Mouse (Mus musculus) ES-E14 (cell line): Measurements from ENCODE around the gene Ghrh. TPM values are rescaled to one million over a fixed set of nuclear protein-coding genes. Genes with fewer than 3 reads are reported as not detected.

Source experiments
- DNase-seq: peaks from one replicate; pipeline ENCODE4 v3.0.0-alpha.2; 2013; ENCODE audit warnings: low read depth, low spot score
- H3K27ac ChIP-seq: 2 replicates; pipeline ENCODE4 v1.5.1; 2012; ENCODE audit warnings: low read depth, mild to moderate bottlenecking, low read length, moderate library complexity, mixed read lengths; ENCODE audit not compliant: poor library complexity, insufficient read depth, severe bottlenecking
- H3K36me3 ChIP-seq: 2 replicates; pipeline ENCODE4 v1.6.1; 2012; ENCODE audit warnings: mild to moderate bottlenecking, low read length, moderate library complexity, mixed read lengths; ENCODE audit not compliant: control insufficient read depth, poor library complexity, insufficient read depth, severe bottlenecking
- H3K4me1 ChIP-seq, 2 experiments: fragments of 150-350 bp in 1 of 2; sonication (generic) in 1 of 2; 2 replicates each; pipeline ENCODE4 v1.6.1; 2012; ENCODE audit warnings: low read length in 2 of 2, mild to moderate bottlenecking in 1 of 2, mixed read lengths in 1 of 2; ENCODE audit not compliant: control insufficient read depth in 2 of 2, insufficient read depth in 2 of 2, poor library complexity in 1 of 2
- H3K4me3 ChIP-seq, 2 experiments: fragments of 150-350 bp in 1 of 2; sonication (generic) in 1 of 2; 2 replicates each; pipeline ENCODE4 v1.5.1; 2012; ENCODE audit warnings: low read length in 2 of 2, low read depth in 1 of 2, mild to moderate bottlenecking in 1 of 2, mixed read lengths in 1 of 2; ENCODE audit not compliant: insufficient read depth in 1 of 2, poor library complexity in 1 of 2, severe bottlenecking in 1 of 2
- H3K9ac ChIP-seq: 2 replicates; pipeline ENCODE4 v1.6.1; 2012; ENCODE audit warnings: low read depth, mild to moderate bottlenecking, low read length, mixed read lengths; ENCODE audit not compliant: poor library complexity, insufficient read depth, severe bottlenecking
- H3K9me3 ChIP-seq: fragments of 150-350 bp; sonication (generic); 2 replicates; pipeline ENCODE4 v1.6.1; 2012; ENCODE audit warnings: low read depth, mild to moderate bottlenecking, low read length; ENCODE audit not compliant: control insufficient read depth, insufficient read depth
- CHD2 ChIP-seq: IDR thresholded peaks from 2 replicates; pipeline ENCODE4 v1.6.1; 2014; ENCODE audit warnings: mild to moderate bottlenecking, low read depth, low read length, inconsistent platforms
- HCFC1 ChIP-seq: IDR thresholded peaks from 2 replicates; pipeline ENCODE4 v1.6.1; 2012; ENCODE audit warnings: low read length, inconsistent platforms, borderline replicate concordance; ENCODE audit not compliant: insufficient read depth
- MAFK ChIP-seq: IDR thresholded peaks from 2 replicates; pipeline ENCODE4 v1.6.1; 2014; ENCODE audit warnings: mild to moderate bottlenecking, low read depth, low read length, inconsistent platforms; ENCODE audit not compliant: insufficient read depth
- ZC3H11A ChIP-seq: IDR thresholded peaks from 2 replicates; pipeline ENCODE4 v1.6.1; 2012; ENCODE audit warnings: low read depth, mild to moderate bottlenecking, inconsistent platforms, low read length, borderline replicate concordance
- ZNF384 ChIP-seq: IDR thresholded peaks from 2 replicates; pipeline ENCODE4 v1.6.1; 2012; ENCODE audit warnings: low read depth, low read length, inconsistent platforms
- in situ Hi-C, 2 experiments: fragments of 600-800 bp; cut with MboI; formaldehyde crosslinking; loops; one replicate each; pipeline ENCODE4 v1.15.1; 2025; ENCODE audit warnings: low sequenced_read_pairs in 2 of 2, inconsistent platforms in 1 of 2; ENCODE audit not compliant: unreplicated experiment in 2 of 2
- total RNA-seq: library from RNA; depleted of rRNA; stranded (reverse); fragments of 300-350 nt; gene quantifications from 2 replicates; pipeline ENCODE4 v1.2.3, GENCODE M21; 2012

Gene Ghrh
- total RNA-seq, 1 experiment = not detected

- no peaks in the 10 kb centered on the region for H3K9me3 ChIP-seq
- peaks cover 33% of the 10 kb centered on the region for H3K36me3 ChIP-seq
- H3K27ac ChIP-seq = no peak overlapping the region
- H3K4me1 ChIP-seq = no peaks in the 10 kb centered on the region
- no peak for TF ChIP-seq CHD2
- no peak for TF ChIP-seq ZNF384
- no peak for TF ChIP-seq HCFC1
- TF ChIP-seq MAFK = no peak
- no peak for TF ChIP-seq ZC3H11A
- H3K4me3 ChIP-seq = no peak overlapping the region
- H3K9ac ChIP-seq = no peak overlapping the region
- in situ Hi-C loops = no loop called here
- no peak for DNase-seq
Measured at GRCm38 (mm10) chr2:157308273-157308917, 38.9 kb downstream of the Ghrh start.

GRCm38 (mm10) chr2:157307715-157308265 is 39.5 kb downstream of the Ghrh start:
- no peak for DNase-seq
- Histone ChIP-seq H3K27ac (no peak overlapping the region), H3K36me3 (peaks cover 27% of the 10 kb centered on the region), H3K9ac (no peak overlapping the region), H3K9me3 (no peaks in the 10 kb centered on the region), H3K4me1 (no peaks in the 10 kb centered on the region), H3K4me3 (no peak overlapping the region)
- TF ChIP-seq CHD2 (no peak), HCFC1 (no peak)
- in situ Hi-C loops = no loop called here

- DNase-seq = no peak
- H3K9ac ChIP-seq = no peak overlapping the region
- no peaks in the 10 kb centered on the region for H3K9me3 ChIP-seq
- no peak overlapping the region for H3K4me3 ChIP-seq
- TF ChIP-seq CHD2 (no peak), ZC3H11A (no peak), HCFC1 (no peak), MAFK (no peak), ZNF384 (no peak)
- no peak overlapping the region for H3K27ac ChIP-seq
- H3K36me3 ChIP-seq = peaks cover 32% of the 10 kb centered on the region
- no peaks in the 10 kb centered on the region for H3K4me1 ChIP-seq
- in situ Hi-C loops = no loop called here
Measured at GRCm38 (mm10) chr2:157306091-157307032, 40.9 kb downstream of the Ghrh start.

GRCm38 (mm10) chr2:157303096-157303495 is 44.2 kb downstream of the Ghrh start:
- Histone ChIP-seq H3K36me3 (peaks cover 44% of the 10 kb centered on the region), H3K4me1 (no peaks in the 10 kb centered on the region), H3K27ac (no peak overlapping the region), H3K9ac (no peak overlapping the region), H3K4me3 (no peak overlapping the region), H3K9me3 (no peaks in the 10 kb centered on the region)
- no peak for TF ChIP-seq ZC3H11A
- no peak for TF ChIP-seq MAFK
- no peak for TF ChIP-seq HCFC1
- no peak for TF ChIP-seq CHD2
- no peak for TF ChIP-seq ZNF384
- no peak for DNase-seq
- in situ Hi-C loops = no loop called here
